Comparison of ENCODE assay signal across 13 mouse cellular contexts in genomic region chr2:152824438-152825167, GRCm38 (mm10). TPM values are rescaled to one million over a fixed set of nuclear protein-coding genes. Genes with fewer than 3 reads are reported as not detected.
DNase-seq lines count a peak whose midpoint lies in the region; ATAC-seq and TF ChIP-seq lines count a peak whose summit lies in the region.
"Had no signal": no experiment of that assay in that cellular context is flagged by ENCODE, and none has a peak within 500 bp of the region (broad histone marks: within the 10 kb centered on the region; RNA-seq: fewer than 3 reads in every experiment).

No protein-coding gene starts in this region.

- H3K9ac ChIP-seq in heart, embryonic 12.5 days, result no peak overlapping the region
- H3K9ac ChIP-seq in liver, postnatal 0 days (replicated peaks), result peak overlapping the region; percentile 42
- H3K9ac ChIP-seq: limb, embryonic 12.5 days; midbrain, embryonic 12.5 days; stomach, embryonic 15.5 days had no signal

- WGBS in heart, embryonic 12.5 days, result 69% methylated on average over 3 of the region's 3 CpGs
- 80% methylated on average over 3 of the region's 3 CpGs for WGBS in embryonic facial prominence, embryonic 10.5 days
- 52% methylated on average over 3 of the region's 3 CpGs for WGBS in liver, postnatal 0 days (ENCODE audit: insufficient replicate concordance)

- no peak for DNase-seq in heart, adult 8-10 months (ENCODE audit: low spot score)
- no peak for DNase-seq in embryonic facial prominence, embryonic 10.5 days (ENCODE audit: low spot score)
- DNase-seq in liver, postnatal 0 days, result no peak
- DNase-seq in left cerebral cortex, postnatal 25 days (ENCODE audit: low spot score in 2 of 2), result no peak
- no peak for DNase-seq in layer of hippocampus, adult 8-10 months (ENCODE audit: low spot score in 2 of 2)
- DNase-seq: adrenal gland, adult 8-10 months; right cerebral cortex, postnatal 14 days had no signal

- H3K27me3 ChIP-seq in heart, embryonic 12.5 days (replicated peaks), result no peaks in the 10 kb centered on the region
- H3K27me3 ChIP-seq in megakaryocyte, embryonic 14.5 days (replicated peaks), result no peaks in the 10 kb centered on the region
- no peaks in the 10 kb centered on the region for H3K27me3 ChIP-seq in embryonic facial prominence, embryonic 10.5 days (replicated peaks; ENCODE audit: low read depth, poor library complexity, severe bottlenecking)
- no peaks in the 10 kb centered on the region for H3K27me3 ChIP-seq in liver, postnatal 0 days (ENCODE audit: insufficient read depth, low read length)
- H3K27me3 ChIP-seq: limb, embryonic 12.5 days; midbrain, embryonic 12.5 days; stomach, embryonic 15.5 days had no signal

- TF ChIP-seq EP300 in liver, postnatal 0 days (IDR thresholded peaks at IDR 0.05; ENCODE audit: low read depth), result no peak

- peaks cover 11% of the 10 kb centered on the region; the same call in 1 of the 2 replicates for H3K36me3 ChIP-seq in heart, embryonic 12.5 days
- peaks cover 97% of the 10 kb centered on the region for H3K36me3 ChIP-seq in megakaryocyte, embryonic 14.5 days (replicated peaks; ENCODE audit: low read length)
- H3K36me3 ChIP-seq in embryonic facial prominence, embryonic 10.5 days (replicated peaks), result peaks cover 80% of the 10 kb centered on the region
- peaks cover 73% of the 10 kb centered on the region for H3K36me3 ChIP-seq in liver, postnatal 0 days (replicated peaks; ENCODE audit: insufficient read depth, low read length)
- H3K36me3 ChIP-seq: stomach, embryonic 15.5 days had no signal

- TF ChIP-seq CTCF in liver, postnatal 0 days (IDR thresholded peaks at IDR 0.05; ENCODE audit: low read depth), result no peak

- no peak overlapping the region for H3K27ac ChIP-seq in heart, embryonic 12.5 days (ENCODE audit: poor library complexity, severe bottlenecking)
- H3K27ac ChIP-seq in embryonic facial prominence, embryonic 10.5 days (replicated peaks), result no peak overlapping the region
- peak overlapping the region; percentile 16; the same call in 1 of the 2 replicates for H3K27ac ChIP-seq in liver, postnatal 0 days (ENCODE audit: low read depth)
- H3K27ac ChIP-seq: limb, embryonic 12.5 days; midbrain, embryonic 12.5 days; stomach, embryonic 15.5 days had no signal

- 0 out of 2 replicates have a peak overlapping the region, but pooled peaks have one; percentile 75 for H3K4me2 ChIP-seq in heart, embryonic 12.5 days
- H3K4me2 ChIP-seq in liver, postnatal 0 days (ENCODE audit: low read depth, low read length), result peak overlapping the region; percentile 84
- H3K4me2 ChIP-seq: stomach, embryonic 15.5 days had no signal

- H3K4me3 ChIP-seq in heart, embryonic 12.5 days, result no peak overlapping the region
- H3K4me3 ChIP-seq in megakaryocyte, embryonic 14.5 days (replicated peaks), result peak overlapping the region; percentile 98
- peak overlapping the region; percentile 6; the same call in 1 of the 2 replicates for H3K4me3 ChIP-seq in embryonic facial prominence, embryonic 10.5 days
- H3K4me3 ChIP-seq in liver, postnatal 0 days (ENCODE audit: low read depth, low read length), result peak overlapping the region; percentile 26; the same call in 1 of the 2 replicates
- H3K4me3 ChIP-seq: limb, embryonic 12.5 days; midbrain, embryonic 12.5 days; stomach, embryonic 15.5 days had no signal

- intact Hi-C loops in left cerebral cortex, postnatal 25 days (cut with DNase I), result no loop called here

- no peaks in the 10 kb centered on the region for H3K9me3 ChIP-seq in heart, embryonic 12.5 days (replicated peaks)
- no peaks in the 10 kb centered on the region for H3K9me3 ChIP-seq in megakaryocyte, embryonic 14.5 days
- H3K9me3 ChIP-seq in embryonic facial prominence, embryonic 10.5 days, result no peaks in the 10 kb centered on the region
- H3K9me3 ChIP-seq in liver, postnatal 0 days (ENCODE audit: low read length), result no peaks in the 10 kb centered on the region
- H3K9me3 ChIP-seq: limb, embryonic 12.5 days; midbrain, embryonic 12.5 days; stomach, embryonic 15.5 days had no signal

- ATAC-seq in heart, embryonic 12.5 days (ENCODE audit: insufficient number of reproducible peaks, low FRiP score), result no peak
- no peak for ATAC-seq in megakaryocyte, adult 5-6 weeks (ENCODE audit: poor library complexity, severe bottlenecking)
- ATAC-seq in liver, postnatal 0 days, result no peak

- H3K4me1 ChIP-seq in heart, embryonic 12.5 days (replicated peaks), result peaks cover 79% of the 10 kb centered on the region
- peaks cover 90% of the 10 kb centered on the region for H3K4me1 ChIP-seq in megakaryocyte, embryonic 14.5 days
- peaks cover 74% of the 10 kb centered on the region for H3K4me1 ChIP-seq in embryonic facial prominence, embryonic 10.5 days
- H3K4me1 ChIP-seq in liver, postnatal 0 days (ENCODE audit: insufficient read depth), result peaks cover 71% of the 10 kb centered on the region

RNA-seq across cellular contexts. Expression of gene Bcl2l1, which starts 6.9 kb away (rescaled TPM):
- 83.0 and 85.9 TPM in 2 replicates for polyA plus RNA-seq in heart, embryonic 12.5 days (2016; fragmentation: Nextera tagmentation; extraction: Ambion mirVana)
- 10 to 100 TPM; 46.9 to 66.6 (median 51.4) TPM for total RNA-seq in heart, adult 8-10 months (2022)
- 498 and 1,222 TPM in 2 replicates for polyA plus RNA-seq in megakaryocyte, embryonic 14.5 days (2012; ENCODE audit: insufficient read depth, low replicate concordance)
- total RNA-seq in megakaryocyte, adult 5-6 weeks (2015), result 7.1 and 9.3 TPM in 2 replicates
- 9.3 and 12.8 TPM in 2 replicates for total RNA-seq in megakaryocyte, adult 5-6 weeks (2017)
- 102 and 106 TPM in 2 replicates for polyA plus RNA-seq in embryonic facial prominence, embryonic 10.5 days (2016; fragmentation: Nextera tagmentation; extraction: Ambion mirVana)
- polyA plus RNA-seq in liver, postnatal 0 days (2015; fragmentation: Nextera tagmentation; extraction: Ambion mirVana), result 84.2 and 84.4 TPM in 2 replicates
- total RNA-seq in left cerebral cortex, postnatal 25 days (2021), result 100 to 1,000 TPM; 128 to 138 TPM
- 100 to 1,000 TPM; 124 to 140 (median 132) TPM for total RNA-seq in layer of hippocampus, adult 8-10 months (2022)

RNA-seq across cellular contexts. Expression of gene Tpx2, which starts 23.2 kb away (rescaled TPM):
- polyA plus RNA-seq in heart, embryonic 12.5 days (2016; fragmentation: Nextera tagmentation; extraction: Ambion mirVana), result 65.6 and 74.1 TPM in 2 replicates
- total RNA-seq in heart, adult 8-10 months (2022), result 1 to 10 TPM in 2 of 4 experiments, under 1 TPM in 2; 0.65 to 1.4 (median 0.91) TPM
- polyA plus RNA-seq in megakaryocyte, embryonic 14.5 days (2012; ENCODE audit: insufficient read depth, low replicate concordance), result 1.1 and 10.4 TPM in 2 replicates
- 102 TPM in 2 replicates for total RNA-seq in megakaryocyte, adult 5-6 weeks (2015)
- total RNA-seq in megakaryocyte, adult 5-6 weeks (2017), result 122 and 126 TPM in 2 replicates
- polyA plus RNA-seq in embryonic facial prominence, embryonic 10.5 days (2016; fragmentation: Nextera tagmentation; extraction: Ambion mirVana), result 144 and 151 TPM in 2 replicates
- polyA plus RNA-seq in liver, postnatal 0 days (2015; fragmentation: Nextera tagmentation; extraction: Ambion mirVana), result 20.7 and 25.8 TPM in 2 replicates
- 1 to 10 TPM; 1.7 to 2.2 TPM for total RNA-seq in left cerebral cortex, postnatal 25 days (2021)
- total RNA-seq in layer of hippocampus, adult 8-10 months (2022), result 1 to 10 TPM; 1.2 to 2.3 (median 1.7) TPM

Comparison
In these comparisons a context has a peak if more than half of its experiments do, and no peak if none do; other contexts are left out.
1. RNA of gene Tpx2, which starts 23.2 kb away (total RNA-seq): 102 to 126 TPM in megakaryocyte, adult 5-6 weeks; 1.7 to 2.2 TPM in left cerebral cortex, postnatal 25 days, 1.2 to 2.3 TPM in layer of hippocampus, adult 8-10 months and 0.65 to 1.4 TPM in heart, adult 8-10 months; every median in the first group is over 10 times any median in the second.